30 mouse cellular contexts compared by ENCODE assay signal in genomic region chr4:100276482-100276881, GRCm38 (mm10).
DNase-seq lines count a peak whose midpoint lies in the region; ATAC-seq and TF ChIP-seq lines count a peak whose summit lies in the region.
"Had no signal": no experiment of that assay in that cellular context is flagged by ENCODE, and none has a peak within 500 bp of the region (broad histone marks: within the 10 kb centered on the region; RNA-seq: fewer than 3 reads in every experiment).

No protein-coding gene starts in this region.

- H3K4me3 ChIP-seq in hindbrain, postnatal 0 days (ENCODE audit: low read length) = no peak overlapping the region
- H3K4me3 ChIP-seq in hindbrain, embryonic 13.5 days = no peak overlapping the region
- H3K4me3 ChIP-seq: embryonic facial prominence, embryonic 10.5 days; embryonic facial prominence, embryonic 15.5 days; forebrain, embryonic 13.5 days; gastrocnemius, adult 2 months; heart, adult 2 months; hindbrain, embryonic 10.5 days; intestine, embryonic 15.5 days; limb, embryonic 13.5 days; liver, embryonic 13.5 days; neural tube, embryonic 15.5 days had no signal

- no peaks in the 10 kb centered on the region for H3K36me3 ChIP-seq in hindbrain, postnatal 0 days (ENCODE audit: insufficient read depth, low read length)
- H3K36me3 ChIP-seq in hindbrain, embryonic 13.5 days = no peaks in the 10 kb centered on the region
- H3K36me3 ChIP-seq: embryonic facial prominence, embryonic 10.5 days; embryonic facial prominence, embryonic 15.5 days; hindbrain, embryonic 10.5 days; intestine, embryonic 15.5 days; limb, embryonic 13.5 days; liver, embryonic 13.5 days; neural tube, embryonic 15.5 days had no signal

- 52% methylated on average over 7 of the region's 7 CpGs for WGBS in hindbrain, postnatal 0 days
- 78% methylated on average over 7 of the region's 7 CpGs for WGBS in hindbrain, embryonic 13.5 days

- ATAC-seq in hindbrain, postnatal 0 days = peak; percentile 69; the same call in 1 of the 2 replicates
- ATAC-seq in hindbrain, embryonic 13.5 days (ENCODE audit: low FRiP score) = no peak
- no peak for ATAC-seq in erythroid progenitor cell, adult 5-6 weeks (replicated peaks; ENCODE audit: low FRiP score, poor library complexity, severe bottlenecking)
- ATAC-seq: forebrain, embryonic 13.5 days; hindbrain, embryonic 16.5 days; intestine, embryonic 15.5 days; Patski had no signal

- no peaks in the 10 kb centered on the region for H3K9me3 ChIP-seq in hindbrain, postnatal 0 days (ENCODE audit: low read length)
- no peaks in the 10 kb centered on the region for H3K9me3 ChIP-seq in hindbrain, embryonic 13.5 days
- H3K9me3 ChIP-seq: embryonic facial prominence, embryonic 10.5 days; embryonic facial prominence, embryonic 15.5 days; forebrain, embryonic 13.5 days; hindbrain, embryonic 10.5 days; intestine, embryonic 15.5 days; limb, embryonic 13.5 days; liver, embryonic 13.5 days; neural tube, embryonic 15.5 days had no signal

- DNase-seq in hindbrain, postnatal 0 days (ENCODE audit: low spot score) = peak; percentile 15
- peak; percentile 89 for DNase-seq in brain, adult 2 months (ENCODE audit: low read depth, low spot score)
- peak; percentile 82 for DNase-seq in cerebellum, adult 11-12 months
- peak; percentile 82 for DNase-seq in cerebellum, adult 9-11 months
- DNase-seq in spleen, adult 12 weeks (ENCODE audit: low spot score) = no peak
- no peak for DNase-seq in kidney, adult 11 months
- DNase-seq: adrenal gland, postnatal 25 days; gastrocnemius, adult 2 months; gastrocnemius, postnatal 36 days; heart, adult 2 months; heart, postnatal 14 days; kidney, adult 8-10 months; liver, embryonic 13.5 days; lung, adult 18-20 months; midbrain, embryonic 14.5 days; thymus, adult 2 months; thymus, postnatal 4 days had no signal

- no peaks in the 10 kb centered on the region for H3K4me1 ChIP-seq in hindbrain, postnatal 0 days (ENCODE audit: insufficient read depth, low read length)
- H3K4me1 ChIP-seq in hindbrain, embryonic 13.5 days (replicated peaks) = no peaks in the 10 kb centered on the region
- H3K4me1 ChIP-seq: embryonic facial prominence, embryonic 15.5 days; forebrain, embryonic 13.5 days; intestine, embryonic 15.5 days; limb, embryonic 13.5 days; liver, embryonic 13.5 days; neural tube, embryonic 15.5 days had no signal

- no peak for TF ChIP-seq CTCF in hindbrain, postnatal 0 days (IDR thresholded peaks at IDR 0.05; ENCODE audit: low read depth)

- 0 out of 2 replicates have a peak overlapping the region, but pooled peaks have one; percentile 4 for H3K27ac ChIP-seq in hindbrain, postnatal 0 days
- H3K27ac ChIP-seq in hindbrain, embryonic 13.5 days = no peak overlapping the region
- H3K27ac ChIP-seq: embryonic facial prominence, embryonic 10.5 days; embryonic facial prominence, embryonic 15.5 days; forebrain, embryonic 13.5 days; heart, adult 2 months; hindbrain, embryonic 10.5 days; intestine, embryonic 15.5 days; kidney, postnatal 0 days; limb, embryonic 13.5 days; liver, embryonic 13.5 days; macrophage; neural tube, embryonic 15.5 days had no signal

- no peak overlapping the region for H3K9ac ChIP-seq in hindbrain, postnatal 0 days (replicated peaks; ENCODE audit: low read length)
- no peak overlapping the region for H3K9ac ChIP-seq in hindbrain, embryonic 13.5 days
- H3K9ac ChIP-seq: embryonic facial prominence, embryonic 15.5 days; forebrain, embryonic 13.5 days; intestine, embryonic 15.5 days; limb, embryonic 13.5 days; liver, embryonic 13.5 days; neural tube, embryonic 15.5 days had no signal

- no peak overlapping the region for H3K4me2 ChIP-seq in hindbrain, postnatal 0 days (ENCODE audit: low read depth, low read length)
- no peak overlapping the region for H3K4me2 ChIP-seq in hindbrain, embryonic 13.5 days
- H3K4me2 ChIP-seq: embryonic facial prominence, embryonic 15.5 days; forebrain, embryonic 13.5 days; intestine, embryonic 15.5 days; limb, embryonic 13.5 days; liver, embryonic 13.5 days; neural tube, embryonic 15.5 days had no signal

- H3K27me3 ChIP-seq in hindbrain, postnatal 0 days (ENCODE audit: insufficient read depth, low read length) = no peaks in the 10 kb centered on the region
- no peaks in the 10 kb centered on the region for H3K27me3 ChIP-seq in hindbrain, embryonic 13.5 days
- H3K27me3 ChIP-seq: embryonic facial prominence, embryonic 15.5 days; forebrain, embryonic 13.5 days; intestine, embryonic 15.5 days; limb, embryonic 13.5 days; liver, embryonic 13.5 days; neural tube, embryonic 15.5 days; Patski had no signal

Comparison
In these comparisons a context has a peak if more than half of its experiments do, and no peak if none do; other contexts are left out.
1. DNase-seq: peak in hindbrain, postnatal 0 days (single experiment), brain, adult 2 months (single experiment), cerebellum, adult 11-12 months (single experiment) and cerebellum, adult 9-11 months (single experiment); none in spleen, adult 12 weeks (single experiment) and kidney, adult 11 months (single experiment).